Mouse (Mus musculus): Measurements from ENCODE around the gene Lonrf2. TPM values are rescaled to one million over a fixed set of nuclear protein-coding genes. Genes with fewer than 3 reads are reported as not detected.
A peak's percentile ranks its signal among the peaks of the same experiment; 100 is the strongest.

Lonrf2 gene
- not detected in 2 replicates for polyA plus RNA-seq (2012; ENCODE audit: insufficient read depth, low replicate concordance)

- TF ChIP-seq FLI1 (IDR thresholded peaks at IDR 0.05; ENCODE audit: low read length) (no peak), GATA1 (IDR thresholded peaks at IDR 0.05; ENCODE audit: borderline replicate concordance, low read length) (no peak)
- Histone ChIP-seq H3K36me3 (replicated peaks; ENCODE audit: low read length) (no peaks in the 10 kb centered on the region), H3K9me3 (peaks cover 13% of the 10 kb centered on the region), H3K27me3 (replicated peaks) (peaks cover 60% of the 10 kb centered on the region), H3K4me3 (replicated peaks) (peak within 1 kb of the TSS; percentile 86), H3K4me1 (peaks cover 13% of the 10 kb centered on the region)
These were observed at the start of gene Lonrf2 for GRCm38 (mm10) chr1:38836477-38836872. Lonrf2 (minus strand) TSS chr1:38836711.

- Histone ChIP-seq H3K4me1 (no peaks in the 10 kb centered on the region), H3K4me3 (replicated peaks) (no peak overlapping the region), H3K27me3 (replicated peaks) (peaks cover 5% of the 10 kb centered on the region), H3K9me3 (no peaks in the 10 kb centered on the region), H3K36me3 (replicated peaks; ENCODE audit: low read length) (no peaks in the 10 kb centered on the region)
- TF ChIP-seq FLI1 (IDR thresholded peaks at IDR 0.05; ENCODE audit: low read length) (no peak), GATA1 (IDR thresholded peaks at IDR 0.05; ENCODE audit: borderline replicate concordance, low read length) (no peak)
These were observed 49.4 kb upstream of the Lonrf2 start for GRCm38 (mm10) chr1:38885956-38886355.

- Histone ChIP-seq H3K4me1 (no peaks in the 10 kb centered on the region), H3K36me3 (replicated peaks; ENCODE audit: low read length) (no peaks in the 10 kb centered on the region), H3K4me3 (replicated peaks) (no peak overlapping the region), H3K27me3 (replicated peaks) (peaks cover 3% of the 10 kb centered on the region), H3K9me3 (no peaks in the 10 kb centered on the region)
- no peak for TF ChIP-seq FLI1 (IDR thresholded peaks at IDR 0.05; ENCODE audit: low read length)
- TF ChIP-seq GATA1 (IDR thresholded peaks at IDR 0.05; ENCODE audit: borderline replicate concordance, low read length): no peak
These were observed 47.3 kb upstream of the Lonrf2 start for GRCm38 (mm10) chr1:38883766-38884165.

- Histone ChIP-seq H3K4me1 (no peaks in the 10 kb centered on the region), H3K4me3 (replicated peaks) (no peak overlapping the region), H3K36me3 (replicated peaks; ENCODE audit: low read length) (no peaks in the 10 kb centered on the region), H3K9me3 (no peaks in the 10 kb centered on the region), H3K27me3 (replicated peaks) (peaks cover 3% of the 10 kb centered on the region)
- TF ChIP-seq GATA1 (IDR thresholded peaks at IDR 0.05; ENCODE audit: borderline replicate concordance, low read length) (no peak), FLI1 (IDR thresholded peaks at IDR 0.05; ENCODE audit: low read length) (no peak)
These were observed 46.2 kb upstream of the Lonrf2 start for GRCm38 (mm10) chr1:38882746-38883145.

GRCm38 (mm10) chr1:38881366-38881765, 44.9 kb upstream of the Lonrf2 start:
- H3K36me3 ChIP-seq (replicated peaks; ENCODE audit: low read length): no peaks in the 10 kb centered on the region

GRCm38 (mm10) chr1:38876671-38877382, 40.3 kb upstream of the Lonrf2 start:
- TF ChIP-seq GATA1 (IDR thresholded peaks at IDR 0.05; ENCODE audit: borderline replicate concordance, low read length) (no peak), FLI1 (IDR thresholded peaks at IDR 0.05; ENCODE audit: low read length) (no peak)
- Histone ChIP-seq H3K9me3 (no peaks in the 10 kb centered on the region), H3K36me3 (replicated peaks; ENCODE audit: low read length) (no peaks in the 10 kb centered on the region), H3K4me1 (no peaks in the 10 kb centered on the region), H3K27me3 (replicated peaks) (peaks cover 23% of the 10 kb centered on the region), H3K4me3 (replicated peaks) (no peak overlapping the region)

More at GRCm38 (mm10) chr1:38881366-38881765, 44.9 kb upstream of the Lonrf2 start:
- TF ChIP-seq FLI1 (IDR thresholded peaks at IDR 0.05; ENCODE audit: low read length): no peak
- no peak for TF ChIP-seq GATA1 (IDR thresholded peaks at IDR 0.05; ENCODE audit: borderline replicate concordance, low read length)
- Histone ChIP-seq H3K9me3 (no peaks in the 10 kb centered on the region), H3K4me1 (no peaks in the 10 kb centered on the region), H3K27me3 (replicated peaks) (peaks cover 9% of the 10 kb centered on the region), H3K4me3 (replicated peaks) (no peak overlapping the region)

- no peaks in the 10 kb centered on the region for H3K36me3 ChIP-seq (replicated peaks; ENCODE audit: low read length)
- H3K9me3 ChIP-seq: no peaks in the 10 kb centered on the region
- H3K4me1 ChIP-seq: no peaks in the 10 kb centered on the region
- TF ChIP-seq GATA1 (IDR thresholded peaks at IDR 0.05; ENCODE audit: borderline replicate concordance, low read length): no peak
- no peak for TF ChIP-seq FLI1 (IDR thresholded peaks at IDR 0.05; ENCODE audit: low read length)
- no peak overlapping the region for H3K4me3 ChIP-seq (replicated peaks)
- H3K27me3 ChIP-seq (replicated peaks): peaks cover 30% of the 10 kb centered on the region
These were observed 37.4 kb upstream of the Lonrf2 start for GRCm38 (mm10) chr1:38873911-38874310.

- H3K27me3 ChIP-seq (replicated peaks): peaks cover 30% of the 10 kb centered on the region
- no peak for TF ChIP-seq GATA1 (IDR thresholded peaks at IDR 0.05; ENCODE audit: borderline replicate concordance, low read length)
- TF ChIP-seq FLI1 (IDR thresholded peaks at IDR 0.05; ENCODE audit: low read length): no peak
- no peaks in the 10 kb centered on the region for H3K36me3 ChIP-seq (replicated peaks; ENCODE audit: low read length)
- H3K9me3 ChIP-seq: no peaks in the 10 kb centered on the region
- no peaks in the 10 kb centered on the region for H3K4me1 ChIP-seq
- H3K4me3 ChIP-seq (replicated peaks): no peak overlapping the region
These were observed 35.3 kb upstream of the Lonrf2 start for GRCm38 (mm10) chr1:38871834-38872233.

- no peak for TF ChIP-seq GATA1 (IDR thresholded peaks at IDR 0.05; ENCODE audit: borderline replicate concordance, low read length)
- TF ChIP-seq FLI1 (IDR thresholded peaks at IDR 0.05; ENCODE audit: low read length): no peak
- Histone ChIP-seq H3K4me3 (replicated peaks) (no peak overlapping the region), H3K36me3 (replicated peaks; ENCODE audit: low read length) (no peaks in the 10 kb centered on the region), H3K4me1 (no peaks in the 10 kb centered on the region), H3K9me3 (no peaks in the 10 kb centered on the region), H3K27me3 (replicated peaks) (peaks cover 26% of the 10 kb centered on the region)
These were observed 33.1 kb upstream of the Lonrf2 start for GRCm38 (mm10) chr1:38869398-38870195.

- TF ChIP-seq GATA1 (IDR thresholded peaks at IDR 0.05; ENCODE audit: borderline replicate concordance, low read length) (no peak), FLI1 (IDR thresholded peaks at IDR 0.05; ENCODE audit: low read length) (no peak)
- no peaks in the 10 kb centered on the region for H3K4me1 ChIP-seq
- H3K27me3 ChIP-seq (replicated peaks): peaks cover 19% of the 10 kb centered on the region
- no peaks in the 10 kb centered on the region for H3K9me3 ChIP-seq
- H3K4me3 ChIP-seq (replicated peaks): no peak overlapping the region
- no peaks in the 10 kb centered on the region for H3K36me3 ChIP-seq (replicated peaks; ENCODE audit: low read length)
These were observed 29.7 kb upstream of the Lonrf2 start for GRCm38 (mm10) chr1:38866242-38866641.
